Mouse (Mus musculus) testis, adult 2 months (tissue): Measurements from ENCODE around the gene Duox2. TPM values are rescaled to one million over a fixed set of nuclear protein-coding genes. Genes with fewer than 3 reads are reported as not detected.
"Not testable (repeated sequence)": the region's sequence is repeated elsewhere in the genome, so short reads cannot be mapped to it uniquely, and the experiment has no call there.

Source experiments
- H3K27ac ChIP-seq: fragments of 200-500 bp; 2 replicates; pipeline ENCODE4 v1.5.1; 2012; ENCODE audit warnings: low read depth, low read length; ENCODE audit not compliant: control insufficient read depth, insufficient read depth
- H3K27me3 ChIP-seq: fragments of 200-500 bp; 2 replicates; pipeline ENCODE4 v1.6.1; 2012; ENCODE audit warnings: mild to moderate bottlenecking, low read length, moderate library complexity; ENCODE audit not compliant: control insufficient read depth, insufficient read depth
- H3K36me3 ChIP-seq: fragments of 200-500 bp; 2 replicates; pipeline ENCODE4 v1.6.1; 2012; ENCODE audit warnings: mild to moderate bottlenecking, low read length; ENCODE audit not compliant: control insufficient read depth, insufficient read depth
- H3K4me1 ChIP-seq: fragments of 200-500 bp; 2 replicates; pipeline ENCODE4 v1.6.1; 2012; ENCODE audit warnings: low read length; ENCODE audit not compliant: control insufficient read depth, insufficient read depth
- H3K4me3 ChIP-seq: fragments of 200-500 bp; 2 replicates; pipeline ENCODE4 v1.5.1; 2012; ENCODE audit warnings: low read depth, mild to moderate bottlenecking, low read length, moderate library complexity, mixed read lengths; ENCODE audit not compliant: control insufficient read depth
- CTCF ChIP-seq: fragments of 200-500 bp; IDR thresholded peaks from 2 replicates; pipeline ENCODE4 v1.5.1; 2012; ENCODE audit warnings: low read depth, mild to moderate bottlenecking, inconsistent platforms, low read length, moderate library complexity; ENCODE audit not compliant: control insufficient read depth, insufficient read depth, insufficient replicate concordance
- POLR2A ChIP-seq: fragments of 200-500 bp; IDR thresholded peaks from 2 replicates; pipeline ENCODE4 v1.6.1; 2012; ENCODE audit warnings: low read depth, mild to moderate bottlenecking, inconsistent platforms, low read length, moderate library complexity; ENCODE audit not compliant: control insufficient read depth
- polyA plus RNA-seq: library from polyadenylated mRNA; depleted of rRNA; stranded (reverse); fragments of >200 nt; gene quantifications from 2 replicates; pipeline ENCODE4 v1.2.3, GENCODE M21; 2012; rRNA removed

Duox2 gene
- polyA plus RNA-seq, result 0.06 and 0.11 TPM in 2 replicates

- Histone ChIP-seq H3K4me3 (peak within 1 kb of the TSS; percentile 54), H3K27me3 (peaks cover 4% of the 10 kb centered on the region; the same call in 1 of the 2 replicates), H3K36me3 (no peaks in the 10 kb centered on the region), H3K4me1 (peaks cover 29% of the 10 kb centered on the region), H3K27ac (no peak within 1 kb of the TSS)
- TF ChIP-seq POLR2A, result no peak
- TF ChIP-seq CTCF, result no peak
These were observed at the start of gene Duox2 for GRCm38 (mm10) chr2:122298096-122298499. TSS of gene Duox2 (minus strand) at chr2:122298449.

DNA sequence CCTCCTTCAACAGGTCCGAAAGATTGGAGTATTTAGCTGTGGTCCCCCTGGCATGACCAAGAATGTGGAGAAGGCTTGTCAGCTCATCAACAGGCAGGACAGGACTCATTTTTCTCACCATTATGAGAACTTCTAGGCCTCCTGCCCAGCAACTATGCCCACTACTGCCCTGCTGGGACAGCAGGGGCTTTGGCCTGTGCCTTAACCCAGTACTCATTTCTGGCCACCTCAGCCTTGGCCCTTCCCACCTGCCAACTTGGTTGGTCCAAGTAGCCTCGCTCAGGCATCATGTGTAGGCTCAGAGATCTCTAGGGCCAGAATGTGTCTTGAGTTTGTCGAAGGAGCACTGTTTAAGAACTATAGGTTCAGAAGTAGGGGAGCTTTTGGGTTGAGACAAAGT lies 49.0 kb upstream of the Duox2 start:
- TF ChIP-seq POLR2A (no peak), CTCF (no peak)
- H3K27ac ChIP-seq, result no peak overlapping the region
- no peaks in the 10 kb centered on the region for H3K36me3 ChIP-seq
- no peak overlapping the region for H3K4me3 ChIP-seq
- H3K4me1 ChIP-seq, result peaks cover 15% of the 10 kb centered on the region
- H3K27me3 ChIP-seq, result no peaks in the 10 kb centered on the region

DNA sequence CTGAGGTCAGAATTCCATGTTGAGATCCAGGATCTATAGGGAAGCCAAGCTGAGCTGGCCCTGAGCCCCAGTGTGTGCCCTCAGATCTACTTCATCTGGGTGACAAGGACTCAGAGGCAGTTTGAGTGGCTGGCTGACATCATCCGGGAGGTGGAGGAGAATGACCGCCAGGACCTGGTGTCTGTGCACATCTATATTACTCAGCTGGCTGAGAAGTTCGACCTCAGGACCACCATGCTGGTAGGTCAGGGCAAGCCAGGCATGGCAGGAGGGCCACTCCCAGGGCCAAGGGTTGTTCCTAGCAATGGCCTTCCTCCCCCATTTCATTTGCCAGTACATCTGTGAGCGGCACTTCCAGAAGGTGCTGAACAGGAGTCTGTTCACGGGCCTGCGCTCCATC lies 47.9 kb upstream of the Duox2 start:
- not testable (repeated sequence) for H3K4me3 ChIP-seq, H3K36me3 ChIP-seq, H3K27me3 ChIP-seq, H3K27ac ChIP-seq
- peaks cover 15% of the 10 kb centered on the region for H3K4me1 ChIP-seq

- H3K4me1 ChIP-seq, result peaks cover 15% of the 10 kb centered on the region
- no peak overlapping the region for H3K4me3 ChIP-seq
- H3K27ac ChIP-seq, result no peak overlapping the region
- H3K36me3 ChIP-seq, result no peaks in the 10 kb centered on the region
- no peaks in the 10 kb centered on the region for H3K27me3 ChIP-seq
- TF ChIP-seq CTCF, result no peak
- no peak for TF ChIP-seq POLR2A
These were observed 47.1 kb upstream of the Duox2 start for GRCm38 (mm10) chr2:122345106-122345893.

DNA sequence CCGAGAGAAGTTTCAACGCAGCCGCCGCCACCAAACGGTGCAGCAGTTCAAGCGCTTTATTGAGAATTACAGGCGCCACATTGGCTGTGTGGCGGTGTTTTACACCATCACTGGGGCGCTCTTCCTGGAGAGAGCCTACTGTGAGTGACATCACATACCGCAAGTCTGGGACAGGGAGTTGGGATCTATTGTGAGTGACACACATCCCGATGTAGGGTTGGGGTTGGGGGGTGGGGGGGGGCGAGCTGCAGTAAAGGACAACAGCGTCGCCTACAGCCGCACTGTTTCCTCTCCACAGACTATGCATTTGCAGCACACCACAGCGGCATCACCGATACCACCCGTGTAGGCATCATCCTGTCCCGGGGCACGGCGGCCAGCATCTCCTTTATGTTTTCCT lies 39.0 kb upstream of the Duox2 start:
- TF ChIP-seq POLR2A, result no peak
- TF ChIP-seq CTCF, result no peak
- Histone ChIP-seq H3K4me3 (no peak overlapping the region), H3K27ac (no peak overlapping the region), H3K27me3 (no peaks in the 10 kb centered on the region), H3K36me3 (no peaks in the 10 kb centered on the region), H3K4me1 (no peaks in the 10 kb centered on the region)

- Histone ChIP-seq H3K27me3 (no peaks in the 10 kb centered on the region), H3K27ac (no peak overlapping the region), H3K36me3 (no peaks in the 10 kb centered on the region), H3K4me3 (no peak overlapping the region), H3K4me1 (no peaks in the 10 kb centered on the region)
- no peak for TF ChIP-seq CTCF
- no peak for TF ChIP-seq POLR2A
These were observed 35.9 kb upstream of the Duox2 start for GRCm38 (mm10) chr2:122334170-122334569.

DNA sequence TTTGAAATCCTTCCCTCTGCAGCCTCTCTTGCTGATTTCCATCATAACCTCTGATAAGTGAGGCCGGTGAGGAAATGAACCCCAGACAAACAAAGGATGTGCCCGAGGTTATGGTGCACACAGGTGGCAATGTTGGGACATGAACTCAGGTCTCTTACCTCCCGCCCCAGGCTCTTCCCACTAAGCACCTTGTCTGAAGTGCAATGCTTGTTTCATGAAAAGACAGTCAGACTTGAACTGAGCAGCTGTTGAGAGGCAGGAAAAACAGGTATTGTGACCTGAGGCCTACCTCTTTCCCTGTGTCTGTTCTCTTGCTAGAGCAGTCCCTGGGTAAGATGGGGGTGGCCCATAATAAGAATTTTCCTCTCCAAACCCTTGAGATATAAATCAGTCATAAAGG lies 34.0 kb upstream of the Duox2 start:
- Histone ChIP-seq H3K27ac (no peak overlapping the region), H3K36me3 (no peaks in the 10 kb centered on the region), H3K4me1 (no peaks in the 10 kb centered on the region), H3K27me3 (no peaks in the 10 kb centered on the region), H3K4me3 (no peak overlapping the region)
- TF ChIP-seq CTCF, result no peak
- no peak for TF ChIP-seq POLR2A

- not testable (repeated sequence) for H3K4me1 ChIP-seq, H3K4me3 ChIP-seq, H3K36me3 ChIP-seq, H3K27ac ChIP-seq, H3K27me3 ChIP-seq
These were observed 32.1 kb upstream of the Duox2 start for GRCm38 (mm10) chr2:122330317-122330716.
